Mouse (Mus musculus): Measurements from ENCODE around the gene Slc35f2. TPM values are rescaled to one million over a fixed set of nuclear protein-coding genes. Genes with fewer than 3 reads are reported as not detected.

Gene Slc35f2
- polyA plus RNA-seq, 1 experiment: 0.67 TPM

GRCm38 (mm10) chr9:53853672-53854071, 82.3 kb downstream of the Slc35f2 start:
- TF ChIP-seq FLI1 (IDR thresholded peaks at IDR 0.05; ENCODE audit: low read length) (no peak), GATA1 (IDR thresholded peaks at IDR 0.05; ENCODE audit: borderline replicate concordance, low read length) (no peak)
- no peak overlapping the region for H3K4me3 ChIP-seq (replicated peaks)
- no peaks in the 10 kb centered on the region for H3K4me1 ChIP-seq
- peaks cover 6% of the 10 kb centered on the region for H3K27me3 ChIP-seq (replicated peaks)
- no peaks in the 10 kb centered on the region for H3K36me3 ChIP-seq (replicated peaks; ENCODE audit: low read length)
- H3K9me3 ChIP-seq: no peaks in the 10 kb centered on the region

- TF ChIP-seq GATA1 (IDR thresholded peaks at IDR 0.05; ENCODE audit: borderline replicate concordance, low read length): no peak
- TF ChIP-seq FLI1 (IDR thresholded peaks at IDR 0.05; ENCODE audit: low read length): no peak
- Histone ChIP-seq H3K36me3 (replicated peaks; ENCODE audit: low read length) (no peaks in the 10 kb centered on the region), H3K4me3 (replicated peaks) (no peak overlapping the region), H3K27me3 (replicated peaks) (peaks cover 6% of the 10 kb centered on the region), H3K4me1 (no peaks in the 10 kb centered on the region), H3K9me3 (no peaks in the 10 kb centered on the region)
Observed at GRCm38 (mm10) chr9:53854525-53854924, 83.2 kb downstream of the Slc35f2 start.

DNA sequence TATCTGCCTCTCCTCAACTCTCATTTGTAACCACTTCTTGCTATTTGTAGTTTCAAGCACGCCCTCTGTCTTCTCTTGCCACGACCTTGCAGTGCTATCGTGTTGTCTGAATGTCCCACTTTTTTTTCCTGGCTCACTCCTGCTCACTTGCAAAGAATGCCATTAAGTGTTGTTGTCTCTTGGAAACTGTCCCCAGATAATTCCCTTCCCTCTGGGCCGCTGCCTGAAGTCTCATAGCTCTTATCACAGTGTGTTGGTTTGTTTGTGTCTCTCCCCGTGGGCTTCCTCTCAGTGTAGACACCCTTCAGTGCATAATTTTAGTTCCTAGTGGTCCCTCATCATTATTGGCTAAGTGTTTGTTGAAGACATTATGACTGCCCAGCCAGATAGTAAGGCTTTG, 86.5 kb downstream of the Slc35f2 start:
- Histone ChIP-seq H3K36me3 (replicated peaks; ENCODE audit: low read length) (no peaks in the 10 kb centered on the region), H3K4me1 (no peaks in the 10 kb centered on the region), H3K9me3 (no peaks in the 10 kb centered on the region), H3K4me3 (replicated peaks) (no peak overlapping the region), H3K27me3 (replicated peaks) (peaks cover 6% of the 10 kb centered on the region)
- no peak for TF ChIP-seq GATA1 (IDR thresholded peaks at IDR 0.05; ENCODE audit: borderline replicate concordance, low read length)
- no peak for TF ChIP-seq FLI1 (IDR thresholded peaks at IDR 0.05; ENCODE audit: low read length)

Other genes starting within 250 kb of the Slc35f2 start
- 0.06 TPM in 1 of 2 replicates, not detected in the other for gene Atm, start 234.8 kb upstream of the Slc35f2 start, polyA plus RNA-seq (2012; ENCODE audit: insufficient read depth, low replicate concordance)
- gene Npat, start 234.5 kb upstream of the Slc35f2 start, polyA plus RNA-seq (2012; ENCODE audit: insufficient read depth, low replicate concordance): 0.26 and 0.66 TPM in 2 replicates
- 34.4 and 110 TPM in 2 replicates for gene Acat1, start 161.2 kb upstream of the Slc35f2 start, polyA plus RNA-seq (2012; ENCODE audit: insufficient read depth, low replicate concordance)
- gene Cul5, start 101.5 kb upstream of the Slc35f2 start, polyA plus RNA-seq (2012; ENCODE audit: insufficient read depth, low replicate concordance): 3.2 and 5.8 TPM in 2 replicates
- gene Rab39, start 65.3 kb upstream of the Slc35f2 start, polyA plus RNA-seq (2012; ENCODE audit: insufficient read depth, low replicate concordance): 0.31 TPM in 1 of 2 replicates, not detected in the other
- gene Sln, start 78.6 kb downstream of the Slc35f2 start, polyA plus RNA-seq (2012; ENCODE audit: insufficient read depth, low replicate concordance): not detected in 2 replicates
- gene Elmod1, start 203.8 kb downstream of the Slc35f2 start, polyA plus RNA-seq (2012; ENCODE audit: insufficient read depth, low replicate concordance): not detected in 2 replicates

Data from megakaryocyte, embryonic 14.5 days (primary cell).